Mouse (Mus musculus): ENCODE results near the gene Pelo.

GRCm38 (mm10) chr13:115090977-115091445 is 1.0 kb upstream of the Pelo start:
- TF ChIP-seq POLR2A (IDR thresholded peaks at IDR 0.05; ENCODE audit: insufficient read depth, low read depth, low read length) (no peak), CTCF (IDR thresholded peaks at IDR 0.05; ENCODE audit: insufficient read depth, low read depth, low read length) (no peak)
